Mouse (Mus musculus): ENCODE measurements around the gene Usp19. TPM values are rescaled to one million over a fixed set of nuclear protein-coding genes. Genes with fewer than 3 reads are reported as not detected.

The Usp19 gene
- polyA plus RNA-seq, 1 experiment from 2014 or later, result 43.8 TPM

DNA sequence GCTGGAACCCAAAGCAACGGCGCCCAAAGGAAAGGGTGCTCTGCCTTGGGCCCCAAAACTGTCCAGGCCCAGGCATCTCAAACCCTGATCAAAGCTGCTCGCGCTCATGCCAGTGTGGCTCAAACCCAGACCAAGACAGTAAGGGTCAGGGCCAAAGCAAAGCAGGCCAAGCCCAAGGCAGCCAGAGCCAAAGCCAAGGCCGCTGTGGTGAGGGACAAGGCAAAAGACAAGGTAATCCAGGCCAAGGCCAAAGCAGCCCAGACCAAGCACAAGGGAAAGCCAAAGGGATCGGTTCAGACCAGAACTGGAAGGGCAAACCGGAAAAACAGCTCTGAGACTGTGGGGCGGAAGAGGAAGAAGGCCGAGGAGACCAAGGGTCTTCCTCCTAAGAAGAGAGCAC, 26.7 kb upstream of the Usp19 start:
- H3K36me3 ChIP-seq (ENCODE audit: insufficient read depth, low read length), result peaks cover 28% of the 10 kb centered on the region; the same call in 1 of the 2 replicates
- 97% methylated on average over 9 of the region's 9 CpGs for WGBS
- no peak for DNase-seq (ENCODE audit: low spot score)
- no peak overlapping the region for H3K4me2 ChIP-seq (ENCODE audit: low read length)
- no peak for ATAC-seq (replicated peaks; ENCODE audit: low FRiP score, low read depth)
- TF ChIP-seq CTCF (IDR thresholded peaks at IDR 0.05; ENCODE audit: low read depth), result no peak
- H3K4me1 ChIP-seq (replicated peaks; ENCODE audit: insufficient read depth, low read length), result peaks cover 16% of the 10 kb centered on the region
- H3K9me3 ChIP-seq (replicated peaks; ENCODE audit: low read length), result no peaks in the 10 kb centered on the region
- no peaks in the 10 kb centered on the region for H3K27me3 ChIP-seq (ENCODE audit: insufficient read depth, low read length)
- no peak overlapping the region for H3K4me3 ChIP-seq (replicated peaks; ENCODE audit: low read depth, low read length)
- H3K9ac ChIP-seq (ENCODE audit: low read depth, low read length), result no peak overlapping the region
- no peak overlapping the region for H3K27ac ChIP-seq

DNA sequence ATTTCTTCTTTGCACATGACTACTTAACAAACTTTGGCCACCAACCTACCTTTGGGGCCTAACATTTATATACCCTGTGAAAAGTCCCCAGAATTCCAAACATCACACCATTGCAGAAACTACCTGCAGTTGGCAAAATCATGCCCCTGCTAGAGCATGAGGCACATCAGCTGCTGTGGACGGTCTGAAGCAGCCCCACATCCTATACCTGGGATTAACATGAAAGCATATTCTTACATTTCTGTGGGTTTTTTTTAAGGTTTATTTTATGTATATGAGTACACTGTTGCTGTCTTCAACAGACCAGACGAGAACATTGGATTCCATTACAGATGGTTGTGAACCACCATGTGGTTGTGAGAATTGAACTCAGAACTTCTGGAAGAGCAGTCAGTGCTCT, 24.2 kb upstream of the Usp19 start:
- H3K4me2 ChIP-seq (ENCODE audit: low read length), result no peak overlapping the region
- H3K9ac ChIP-seq (ENCODE audit: low read depth, low read length), result no peak overlapping the region
- no peaks in the 10 kb centered on the region for H3K27me3 ChIP-seq (ENCODE audit: insufficient read depth, low read length)
- ATAC-seq (replicated peaks; ENCODE audit: low FRiP score, low read depth), result no peak
- no peak overlapping the region for H3K27ac ChIP-seq
- WGBS, result 97% methylated on average over 2 of the region's 2 CpGs
- TF ChIP-seq CTCF (IDR thresholded peaks at IDR 0.05; ENCODE audit: low read depth), result no peak
- H3K4me1 ChIP-seq (replicated peaks; ENCODE audit: insufficient read depth, low read length), result peaks cover 15% of the 10 kb centered on the region
- H3K9me3 ChIP-seq (replicated peaks; ENCODE audit: low read length), result no peaks in the 10 kb centered on the region
- H3K4me3 ChIP-seq (replicated peaks; ENCODE audit: low read depth, low read length), result no peak overlapping the region
- no peak for DNase-seq (ENCODE audit: low spot score)
- peaks cover 28% of the 10 kb centered on the region; the same call in 1 of the 2 replicates for H3K36me3 ChIP-seq (ENCODE audit: insufficient read depth, low read length)

DNA sequence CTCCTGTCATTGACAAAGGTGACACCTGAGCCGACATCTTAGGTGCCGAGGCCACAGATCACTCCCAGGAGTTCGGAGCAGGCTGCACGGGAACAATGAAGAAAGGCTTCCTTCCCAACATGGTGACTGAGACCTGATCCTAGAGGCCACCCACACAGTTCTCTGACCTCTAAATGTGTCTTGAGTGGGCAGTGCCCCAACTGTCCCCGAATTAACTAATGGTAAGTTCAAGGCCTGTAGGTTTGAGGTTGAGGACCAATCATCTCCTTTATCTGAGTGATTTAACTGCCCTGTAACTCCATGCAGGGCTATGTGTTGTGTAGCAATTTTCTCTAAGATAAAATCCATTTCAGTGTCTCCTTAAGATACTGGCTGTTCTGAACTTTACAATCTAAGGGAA, 21.0 kb upstream of the Usp19 start:
- Histone ChIP-seq H3K4me1 (replicated peaks; ENCODE audit: insufficient read depth, low read length) (no peaks in the 10 kb centered on the region), H3K27ac (no peak overlapping the region), H3K9me3 (replicated peaks; ENCODE audit: low read length) (no peaks in the 10 kb centered on the region), H3K4me2 (ENCODE audit: low read length) (no peak overlapping the region), H3K27me3 (ENCODE audit: insufficient read depth, low read length) (no peaks in the 10 kb centered on the region), H3K36me3 (ENCODE audit: insufficient read depth, low read length) (0 out of 2 replicates have a peak, but pooled peaks cover 14% of the 10 kb centered on the region), H3K4me3 (replicated peaks; ENCODE audit: low read depth, low read length) (no peak overlapping the region), H3K9ac (ENCODE audit: low read depth, low read length) (no peak overlapping the region)
- TF ChIP-seq CTCF (IDR thresholded peaks at IDR 0.05; ENCODE audit: low read depth), result no peak
- DNase-seq (ENCODE audit: low spot score) (no peak), ATAC-seq (replicated peaks; ENCODE audit: low FRiP score, low read depth) (no peak)
- 33% methylated on average over 5 of the region's 5 CpGs for WGBS

DNA sequence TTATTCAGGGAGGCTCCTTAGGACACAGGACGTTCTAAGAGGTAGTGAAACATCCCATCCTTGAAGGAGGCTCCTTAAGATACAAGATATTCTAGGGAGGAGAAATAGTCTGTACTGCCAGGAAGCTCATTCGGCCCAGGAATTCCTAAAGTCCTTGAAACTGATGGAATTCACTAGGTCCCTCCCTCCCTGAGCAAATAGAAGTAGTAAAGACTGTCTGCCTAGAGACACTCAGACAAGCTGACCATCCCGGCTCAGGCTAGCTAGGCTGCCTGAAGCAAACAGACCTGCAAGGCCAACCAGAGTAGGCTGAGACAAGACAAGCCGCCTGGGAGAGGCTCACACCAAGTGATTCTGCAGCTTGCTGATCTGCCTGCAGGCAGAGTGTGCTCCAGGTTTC, 20.6 kb upstream of the Usp19 start:
- ATAC-seq (replicated peaks; ENCODE audit: low FRiP score, low read depth), result no peak

DNA sequence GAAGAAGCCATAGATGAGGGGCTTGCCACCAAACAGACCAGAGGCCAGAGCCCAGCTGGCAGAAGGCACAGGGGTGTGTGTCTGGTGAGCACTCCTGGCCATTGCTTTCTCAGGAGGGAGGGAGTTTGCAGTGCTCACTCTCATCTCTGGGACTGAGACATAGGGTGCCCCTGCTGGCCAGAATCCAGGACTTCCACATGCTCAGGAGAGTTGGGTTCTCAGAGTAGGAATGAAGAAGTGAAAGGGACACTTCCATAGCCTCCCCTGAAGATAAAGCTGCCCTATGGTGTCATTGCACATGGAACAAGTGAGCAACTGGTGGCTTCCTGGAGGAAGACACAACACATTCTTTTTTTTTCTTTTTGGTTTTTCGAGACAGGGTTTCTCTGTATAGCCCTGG, 15.9 kb upstream of the Usp19 start:
- 67% methylated on average over 1 of the region's 1 CpGs for WGBS
- Histone ChIP-seq H3K4me3 (replicated peaks; ENCODE audit: low read depth, low read length) (no peak overlapping the region), H3K27me3 (ENCODE audit: insufficient read depth, low read length) (no peaks in the 10 kb centered on the region), H3K9ac (ENCODE audit: low read depth, low read length) (no peak overlapping the region), H3K4me2 (ENCODE audit: low read length) (no peak overlapping the region), H3K9me3 (replicated peaks; ENCODE audit: low read length) (no peaks in the 10 kb centered on the region), H3K36me3 (ENCODE audit: insufficient read depth, low read length) (no peaks in the 10 kb centered on the region), H3K4me1 (replicated peaks; ENCODE audit: insufficient read depth, low read length) (peaks cover 6% of the 10 kb centered on the region; the same call in 1 of the 2 replicates), H3K27ac (no peak overlapping the region)
- DNase-seq (ENCODE audit: low spot score), result no peak
- ATAC-seq (replicated peaks; ENCODE audit: low FRiP score, low read depth), result no peak
- peak; percentile 41; the same call in 1 of the 2 replicates for TF ChIP-seq CTCF (IDR thresholded peaks at IDR 0.05; ENCODE audit: low read depth)

More for the DNA sequence above, 20.6 kb upstream of the Usp19 start:
- DNase-seq (ENCODE audit: low spot score), result no peak
- Histone ChIP-seq H3K27ac (no peak overlapping the region), H3K4me2 (ENCODE audit: low read length) (no peak overlapping the region), H3K4me3 (replicated peaks; ENCODE audit: low read depth, low read length) (no peak overlapping the region), H3K9ac (ENCODE audit: low read depth, low read length) (no peak overlapping the region), H3K36me3 (ENCODE audit: insufficient read depth, low read length) (0 out of 2 replicates have a peak, but pooled peaks cover 11% of the 10 kb centered on the region), H3K27me3 (ENCODE audit: insufficient read depth, low read length) (no peaks in the 10 kb centered on the region), H3K9me3 (replicated peaks; ENCODE audit: low read length) (no peaks in the 10 kb centered on the region), H3K4me1 (replicated peaks; ENCODE audit: insufficient read depth, low read length) (no peaks in the 10 kb centered on the region)
- TF ChIP-seq CTCF (IDR thresholded peaks at IDR 0.05; ENCODE audit: low read depth), result no peak
- 36% methylated on average over 4 of the region's 4 CpGs for WGBS

DNA sequence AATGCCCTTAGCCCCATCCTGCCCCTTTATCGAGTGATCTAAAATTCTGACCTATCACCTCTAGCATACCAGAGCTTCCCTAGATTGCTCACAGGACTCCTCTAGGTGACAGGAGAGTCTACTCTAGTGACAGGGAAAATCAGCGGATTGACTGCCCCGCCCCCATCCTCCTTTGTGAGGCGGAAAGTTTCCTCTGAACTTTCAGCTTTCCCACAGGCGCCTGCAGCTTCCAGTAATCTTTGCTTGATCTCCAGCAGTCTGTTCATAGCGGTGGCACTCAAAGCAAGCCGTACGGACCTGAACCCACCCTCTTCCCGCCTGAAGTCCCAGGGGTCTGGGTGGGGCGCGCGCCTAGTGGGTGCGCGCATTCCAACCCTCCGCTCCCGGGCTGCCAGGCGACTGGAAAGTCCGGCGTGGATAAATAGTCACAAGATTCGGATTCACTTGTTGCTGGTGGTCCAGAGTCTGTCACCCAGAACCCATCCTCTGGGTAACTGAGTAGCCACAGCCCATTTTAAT, 11.7 kb upstream of the Usp19 start:
- peaks cover 13% of the 10 kb centered on the region for H3K4me1 ChIP-seq (replicated peaks; ENCODE audit: insufficient read depth, low read length)

More for the DNA sequence above, 11.7 kb upstream of the Usp19 start:
- peak overlapping the region; percentile 47 for H3K4me3 ChIP-seq (replicated peaks; ENCODE audit: low read depth, low read length)
- H3K36me3 ChIP-seq (ENCODE audit: insufficient read depth, low read length), result peaks cover 13% of the 10 kb centered on the region
- ATAC-seq (replicated peaks; ENCODE audit: low FRiP score, low read depth) (peak; percentile 74), DNase-seq (ENCODE audit: low spot score) (peak; percentile 94)
- under 1% methylated on average over 20 of the region's 20 CpGs for WGBS
- no peaks in the 10 kb centered on the region for H3K27me3 ChIP-seq (ENCODE audit: insufficient read depth, low read length)
- 0 out of 2 replicates have a peak, but pooled peaks have one; percentile 5 for TF ChIP-seq CTCF (IDR thresholded peaks at IDR 0.05; ENCODE audit: low read depth)
- H3K9me3 ChIP-seq (replicated peaks; ENCODE audit: low read length), result no peaks in the 10 kb centered on the region
- H3K4me2 ChIP-seq (ENCODE audit: low read length), result peak overlapping the region; percentile 86
- H3K27ac ChIP-seq, result peak overlapping the region; percentile 89
- peak overlapping the region; percentile 55; the same call in 1 of the 2 replicates for H3K9ac ChIP-seq (ENCODE audit: low read depth, low read length)
